Mouse (Mus musculus): ENCODE measurements at regions not wholly inside any gene's neighbourhood (a gene's known extent, or its start where the extent isn't known, plus 50 kb on each side); places are given as distances from the start of the nearest gene placed in this dataset.

GRCm38 (mm10) chrX:86490309-86490708, 185.4 kb upstream of the Mageb4 start:
- DNase-seq (ENCODE audit: low spot score): peak; percentile 66
- no peak for ATAC-seq (replicated peaks; ENCODE audit: low FRiP score)

More at GRCm38 (mm10) chrX:86490309-86490708, 185.4 kb upstream of the Mageb4 start:
- Histone ChIP-seq H3K27me3 (ENCODE audit: control insufficient read depth, insufficient read depth, low read length) (no peaks in the 10 kb centered on the region), H3K27ac (ENCODE audit: low read depth, low read length) (no peak overlapping the region), H3K4me1 (replicated peaks; ENCODE audit: control insufficient read depth, insufficient read depth, low read length) (no peaks in the 10 kb centered on the region), H3K4me3 (ENCODE audit: low read depth, low read length) (no peak overlapping the region), H3K9me3 (ENCODE audit: control insufficient read depth, low read length) (no peaks in the 10 kb centered on the region), H3K4me2 (ENCODE audit: low read depth, low read length, severe bottlenecking) (no peak overlapping the region), H3K9ac (ENCODE audit: low read length) (no peak overlapping the region), H3K36me3 (ENCODE audit: control insufficient read depth, insufficient read depth, low read length) (no peaks in the 10 kb centered on the region)
- WGBS: 11% methylated on average over 3 of the region's 3 CpGs
